Mouse (Mus musculus) naive thymus-derived CD4-positive, alpha-beta T cell, adult 2 months (primary cell): ENCODE measurements around the gene B230307C23Rik.
"Not testable (repeated sequence)": the region's sequence is repeated elsewhere in the genome, so short reads cannot be mapped to it uniquely, and the experiment has no call there.

Experiments
- DNase-seq: peaks from one replicate; pipeline ENCODE4 v3.0.0-alpha.2; 2011; ENCODE audit warnings: low read depth

B230307C23Rik gene

DNA sequence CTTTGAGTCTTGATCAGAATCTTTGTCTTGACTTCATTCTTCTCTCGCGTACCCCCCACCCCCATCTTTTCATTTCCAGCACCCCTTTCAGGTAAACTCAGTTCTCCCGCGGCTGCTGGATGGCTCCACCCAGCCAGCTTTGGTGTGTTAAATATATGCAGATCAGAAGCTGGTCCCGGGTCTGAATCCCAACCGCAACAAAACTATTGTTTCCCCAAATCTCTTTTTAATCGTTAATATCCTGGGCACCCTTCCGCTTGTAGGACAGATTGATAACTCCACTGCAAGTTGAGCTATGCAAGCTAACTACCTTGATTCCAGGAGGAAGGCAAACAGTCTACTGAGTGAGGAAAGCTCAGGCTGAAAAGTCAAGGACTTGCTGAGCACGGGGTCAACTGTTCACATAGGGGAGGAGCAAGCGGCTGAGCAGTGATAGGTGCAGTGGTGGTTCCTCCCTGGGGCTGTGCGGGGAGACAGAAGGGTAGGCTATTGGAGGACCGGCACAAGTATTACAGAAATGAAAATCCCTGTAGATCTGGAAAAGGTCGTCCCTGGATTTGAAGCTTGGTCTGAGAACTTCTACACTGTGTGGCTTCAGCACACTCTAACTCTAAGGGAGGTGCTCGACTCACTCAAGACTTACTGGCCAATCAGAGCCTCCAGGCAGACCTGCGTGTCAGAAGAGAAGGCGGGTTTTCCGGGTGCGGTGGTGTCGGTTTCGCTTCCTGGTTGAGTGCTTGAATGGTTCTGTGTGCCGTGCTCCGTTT, at the start of gene B230307C23Rik:
TSS of gene B230307C23Rik (plus strand) at position 700 of the 767 bp plus-strand sequence.
- peak; percentile 91 for DNase-seq

- DNase-seq = no peak
Measured at GRCm38 (mm10) chr16:97948836-97949235, 48.3 kb upstream of the B230307C23Rik start.

DNA sequence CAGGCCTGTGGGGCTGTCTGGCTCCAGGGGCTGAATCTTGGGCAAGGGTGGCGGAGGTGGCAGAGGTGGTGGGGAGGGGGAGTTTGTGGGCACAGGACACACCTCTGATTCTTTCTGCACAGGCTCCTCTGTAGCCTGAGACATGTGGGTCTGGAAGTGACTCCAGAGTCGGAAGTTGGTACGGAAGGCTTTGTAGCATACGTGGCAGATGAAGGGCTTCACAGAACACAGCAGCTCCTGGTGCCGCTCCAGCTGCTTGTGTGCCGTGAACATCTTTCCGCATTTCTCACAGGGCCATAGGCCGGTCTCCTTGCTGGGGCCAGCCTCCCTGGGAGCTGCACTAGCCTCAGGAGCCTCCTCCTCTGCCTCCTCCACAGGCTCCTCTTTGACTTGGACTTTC, 47.1 kb upstream of the B230307C23Rik start:
- DNase-seq = no peak

GRCm38 (mm10) chr16:97952371-97952770, 44.7 kb upstream of the B230307C23Rik start:
- no peak for DNase-seq

GRCm38 (mm10) chr16:97952801-97953200, 44.3 kb upstream of the B230307C23Rik start:
- DNase-seq = no peak

DNA sequence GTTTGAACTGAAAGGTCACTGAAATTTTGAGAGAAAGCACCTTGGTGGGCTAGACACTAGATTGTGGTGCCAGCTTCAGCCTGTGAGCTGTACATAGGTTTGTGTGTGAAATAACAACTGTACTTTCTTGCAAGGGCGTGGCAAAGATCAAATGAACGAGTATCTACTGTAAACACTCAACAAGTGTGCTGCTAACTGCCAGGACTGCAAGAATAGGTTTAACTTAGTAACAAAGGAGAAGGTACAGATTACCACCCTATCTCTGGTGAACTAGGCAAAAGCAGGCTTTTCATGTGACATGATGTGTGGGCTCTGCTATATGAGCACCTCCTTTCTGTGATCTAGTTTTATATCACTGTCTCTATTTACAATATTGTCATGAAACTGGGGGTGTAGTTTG, 43.8 kb upstream of the B230307C23Rik start:
- no peak for DNase-seq

DNA sequence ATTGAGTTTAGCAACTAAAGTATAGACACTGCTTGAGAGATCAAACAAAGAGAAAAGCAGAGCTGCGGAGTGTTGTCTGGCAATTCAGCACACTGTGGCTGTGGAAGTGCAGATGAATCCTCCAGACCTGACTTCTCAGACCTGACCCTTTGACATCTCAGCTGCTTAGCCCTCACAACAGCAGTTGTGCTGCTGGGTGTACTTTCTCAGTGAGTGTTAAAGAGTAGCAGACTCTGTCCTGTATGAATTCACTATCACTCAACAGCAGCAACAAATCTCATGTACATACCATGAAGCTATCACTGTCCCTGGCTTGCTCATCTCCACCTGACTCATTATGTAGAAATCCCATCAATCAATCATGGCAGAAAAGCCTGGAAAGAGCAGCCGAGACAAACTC, 41.1 kb upstream of the B230307C23Rik start:
- DNase-seq = no peak

GRCm38 (mm10) chr16:97957626-97958025, 39.5 kb upstream of the B230307C23Rik start:
- DNase-seq = no peak

- DNase-seq = no peak
Measured at GRCm38 (mm10) chr16:97958401-97958973, 38.6 kb upstream of the B230307C23Rik start.

DNA sequence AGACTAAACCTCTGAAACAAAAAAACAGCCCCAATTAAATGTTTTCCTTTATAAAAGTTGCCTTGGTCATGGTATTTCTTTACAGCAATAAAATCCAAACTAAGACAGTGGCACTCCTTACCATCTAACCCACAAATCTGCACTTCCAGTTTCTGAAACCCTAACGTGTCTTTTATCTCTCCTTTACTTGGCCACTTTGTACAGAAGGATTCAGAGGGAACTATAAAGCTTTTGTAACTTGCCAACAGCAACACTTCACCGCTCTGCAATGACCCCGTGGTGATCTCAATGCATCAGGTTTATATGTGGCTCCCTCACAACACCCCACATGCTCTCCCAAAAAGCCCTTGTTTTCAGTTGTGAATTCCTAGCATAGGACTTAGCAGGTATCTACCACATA, 36.8 kb upstream of the B230307C23Rik start:
- DNase-seq = no peak

GRCm38 (mm10) chr16:97961381-97962150, 35.5 kb upstream of the B230307C23Rik start:
- no peak for DNase-seq

- peak; percentile 97 for DNase-seq
Measured at GRCm38 (mm10) chr16:97962151-97962948, 34.8 kb upstream of the B230307C23Rik start, which contains the start of the genes C2cd2 and Zbtb21. Gene C2cd2 (minus strand): TSS chr16:97962598. Gene Zbtb21 (minus strand): TSS chr16:97962622.

GRCm38 (mm10) chr16:97963956-97964540, 33.1 kb upstream of the B230307C23Rik start:
- peak; percentile 52 for DNase-seq

DNA sequence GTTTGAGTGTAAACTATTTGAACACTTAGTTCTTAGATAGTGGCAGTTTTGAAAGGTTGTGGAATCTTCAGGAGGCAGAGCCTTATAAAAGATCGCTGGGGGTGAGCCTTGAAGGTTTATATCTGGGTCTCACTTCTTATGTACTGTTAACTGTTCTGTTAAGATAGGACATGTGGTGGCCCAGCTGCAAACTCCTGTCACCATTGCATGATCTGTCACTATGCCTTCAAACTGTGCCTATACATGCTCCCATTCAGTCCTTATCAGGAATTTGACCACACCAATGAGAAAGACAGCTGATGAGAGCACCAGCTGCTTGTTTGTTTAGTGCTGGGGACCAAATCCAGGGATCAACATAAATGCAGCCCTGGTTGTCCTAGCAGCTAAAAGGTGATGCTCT, 19.8 kb upstream of the B230307C23Rik start:
- DNase-seq = no peak

DNA sequence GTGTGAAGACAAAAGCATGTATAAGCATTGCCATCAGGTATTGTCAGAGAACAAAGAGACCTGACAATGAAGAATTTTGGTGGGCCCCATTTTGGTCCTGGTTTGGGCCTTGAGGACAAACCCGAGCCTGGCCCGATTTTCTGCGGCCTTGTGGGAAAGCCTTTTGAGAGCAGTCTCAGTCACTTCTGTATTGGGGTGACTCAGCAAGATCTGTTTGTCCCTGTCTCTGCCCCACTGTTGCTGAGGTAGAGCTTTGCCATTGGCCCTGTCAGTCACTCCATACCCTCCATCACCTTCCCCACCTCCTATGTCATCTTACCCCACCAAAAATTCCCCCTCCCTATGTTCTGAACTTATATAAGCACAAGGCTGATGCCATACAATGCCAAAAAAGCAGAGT, 19.4 kb upstream of the B230307C23Rik start:
- DNase-seq = no peak

DNA sequence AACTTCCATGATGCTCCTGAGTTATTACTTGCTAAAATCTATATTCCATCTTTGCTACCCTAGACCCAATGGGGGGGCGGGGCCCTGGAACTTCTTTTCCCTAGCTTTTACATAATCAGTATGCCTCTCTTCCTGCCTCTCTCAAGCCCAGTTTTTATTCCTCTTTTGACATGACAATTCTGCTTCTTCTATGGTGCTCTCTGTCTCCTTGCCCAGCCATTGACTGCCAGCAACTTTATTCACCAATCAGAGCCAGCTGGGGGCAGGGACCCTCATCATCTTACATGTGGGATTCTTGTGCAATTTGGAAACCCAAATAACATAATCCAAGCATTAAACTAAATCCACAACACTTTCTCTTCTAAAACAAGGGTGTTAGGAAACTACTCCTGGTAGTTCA, 15.8 kb upstream of the B230307C23Rik start:
- no peak for DNase-seq

- no peak for DNase-seq
Measured at GRCm38 (mm10) chr16:97984589-97984988, 12.5 kb upstream of the B230307C23Rik start.

DNA sequence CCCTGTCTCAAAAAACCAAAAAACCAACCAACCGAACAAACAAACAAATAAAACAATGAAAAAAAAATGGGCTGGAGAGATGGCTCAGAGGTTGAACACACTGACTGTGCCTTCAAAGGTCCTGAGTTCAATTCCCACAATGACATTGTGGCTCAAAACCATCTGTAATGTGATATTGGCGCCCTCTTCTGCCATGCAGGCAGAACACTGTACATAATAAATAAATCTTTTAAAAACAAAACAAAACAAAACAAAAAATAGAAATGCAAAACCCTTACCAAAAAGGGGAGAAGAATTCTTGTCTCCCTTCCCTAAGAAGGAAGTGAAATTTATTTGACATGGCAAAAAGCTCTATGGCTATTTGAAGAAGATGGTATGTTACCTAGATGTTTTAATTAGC, 5.6 kb upstream of the B230307C23Rik start:
- no peak for DNase-seq

DNA sequence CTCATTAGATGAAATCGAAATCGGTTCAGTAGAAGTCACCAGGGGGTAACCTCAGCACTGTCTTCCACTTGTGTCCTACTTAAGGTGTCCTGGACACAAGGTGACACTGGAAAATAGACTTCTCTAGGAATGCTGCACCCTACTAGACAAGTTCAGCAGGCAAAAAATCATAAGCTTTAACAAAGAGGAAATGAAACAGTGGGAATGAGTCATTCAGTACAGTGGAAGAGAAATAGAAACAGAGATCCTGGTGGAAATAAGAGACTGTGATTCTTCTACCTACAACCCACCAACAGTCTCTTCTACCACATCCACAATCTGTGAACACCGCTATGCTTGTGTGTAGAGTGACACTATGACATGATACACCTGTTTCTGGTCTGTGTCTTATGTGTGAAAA, 4.6 kb upstream of the B230307C23Rik start:
- DNase-seq = not testable (repeated sequence)

DNA sequence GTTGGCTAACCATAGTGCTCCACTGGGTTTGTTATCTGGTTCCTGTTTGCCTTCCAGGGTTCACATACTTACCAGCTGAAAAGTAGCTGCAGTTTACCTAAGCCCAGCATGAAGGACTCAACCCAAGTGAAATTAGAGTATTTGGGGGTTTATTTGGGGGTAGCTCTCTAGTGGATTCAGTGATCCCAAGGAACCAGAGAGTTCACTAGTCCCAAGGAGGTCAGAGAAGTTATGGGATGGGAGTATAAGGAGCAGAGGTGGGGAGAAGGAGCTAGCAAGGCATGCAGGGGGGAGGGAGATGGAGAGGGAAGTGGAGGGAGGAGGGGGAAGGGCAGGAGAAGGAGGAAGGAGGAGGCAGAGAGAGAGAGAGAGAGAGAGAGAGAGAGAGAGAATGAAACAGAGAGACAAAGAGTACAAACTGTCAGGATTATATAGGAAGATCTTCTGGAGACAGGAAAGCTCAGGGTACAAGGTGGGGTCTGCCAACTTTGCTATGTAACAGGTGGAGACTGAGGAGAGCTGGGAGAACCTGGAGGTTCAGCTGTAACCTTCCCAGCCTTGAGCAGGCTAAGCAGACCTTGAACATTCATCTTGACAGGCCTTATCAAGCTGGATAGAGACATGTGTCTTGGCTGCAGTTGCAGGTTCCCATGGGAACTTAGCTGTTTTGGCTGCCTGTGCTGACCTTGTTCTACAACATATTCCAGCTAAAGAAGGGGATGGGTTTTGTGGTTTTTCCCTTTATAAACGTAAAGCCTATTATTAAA, 1.1 kb upstream of the B230307C23Rik start:
- DNase-seq = no peak

- DNase-seq = not testable (repeated sequence)
Measured at GRCm38 (mm10) chr16:97997383-97997731, 242 bp downstream of the B230307C23Rik start.
